Mouse (Mus musculus) stomach, postnatal 0 days (tissue): Measurements from ENCODE around the gene Cbx7. TPM values are rescaled to one million over a fixed set of nuclear protein-coding genes. Genes with fewer than 3 reads are reported as not detected.

Experiments
- ATAC-seq: fragments of 200-750 bp; cut with Nextera tagmentation; 2 replicates; pipeline ENCODE4 v1.8.0; 2017; ENCODE audit not compliant: low FRiP score, low TSS enrichment
- DNase-seq: peaks from one replicate; pipeline ENCODE4 v3.0.0-alpha.2; 2016; ENCODE audit warnings: low spot score
- H3K27ac ChIP-seq: fragments of 300-500 bp; sonication (generic); replicated peaks from 2 replicates; pipeline ENCODE4 v1.5.1; 2014; ENCODE audit warnings: mild to moderate bottlenecking, control low read depth
- H3K27me3 ChIP-seq: fragments of 300-500 bp; sonication (generic); 2 replicates; pipeline ENCODE4 v1.6.1; 2014; ENCODE audit warnings: low read length; ENCODE audit not compliant: control insufficient read depth, insufficient read depth
- H3K36me3 ChIP-seq: fragments of 300-500 bp; sonication (generic); 2 replicates; pipeline ENCODE4 v1.6.1; 2014; ENCODE audit warnings: low read length, mixed read lengths; ENCODE audit not compliant: control insufficient read depth, insufficient read depth
- H3K4me1 ChIP-seq: fragments of 300-500 bp; sonication (generic); replicated peaks from 2 replicates; pipeline ENCODE4 v1.6.1; 2014; ENCODE audit warnings: antibody characterized with exemption; ENCODE audit not compliant: control insufficient read depth, insufficient read depth
- H3K4me2 ChIP-seq: fragments of 300-500 bp; sonication (generic); replicated peaks from 2 replicates; pipeline ENCODE4 v1.6.1; 2014; ENCODE audit warnings: low read depth, mild to moderate bottlenecking, control low read depth, moderate library complexity
- H3K4me3 ChIP-seq: fragments of 300-500 bp; sonication (generic); 2 replicates; pipeline ENCODE4 v1.5.1; 2014; ENCODE audit warnings: low read depth, low read length, control low read depth
- H3K9ac ChIP-seq: fragments of 300-500 bp; sonication (generic); 2 replicates; pipeline ENCODE4 v1.6.1; 2014; ENCODE audit warnings: mild to moderate bottlenecking, low read length, control low read depth, mixed read lengths
- H3K9me3 ChIP-seq: fragments of 300-500 bp; sonication (generic); 2 replicates; pipeline ENCODE4 v1.6.1; 2016; ENCODE audit warnings: low read length; ENCODE audit not compliant: control insufficient read depth
- CTCF ChIP-seq: IDR thresholded peaks from 2 replicates; pipeline ENCODE4 v1.5.1; 2016; ENCODE audit warnings: antibody characterized with exemption, low read depth, mild to moderate bottlenecking, moderate library complexity
- EP300 ChIP-seq: optimal IDR thresholded peaks from 2 replicates; pipeline ENCODE3; 2016; ENCODE audit warnings: antibody characterized with exemption
- WGBS: fragments of 180-500 bp; shearing (Covaris S2); extraction: QIAGEN DNeasy Blood & Tissue Kit; methylation state at CpG from one replicate; pipeline ENCODE4 v1.1.7; 2014; 5-methylcytosine and 5-hydroxymethylcytosine counted together
- polyA plus RNA-seq: library from polyadenylated mRNA; unstranded; fragments of >200 nt; fragmentation: Nextera tagmentation; extraction: Ambion mirVana; gene quantifications from 2 replicates; pipeline ENCODE4 v1.2.1, GENCODE M21; 2015

Cbx7 gene
- polyA plus RNA-seq, 1 experiment from 2014 or later, result 4.8 TPM

DNA sequence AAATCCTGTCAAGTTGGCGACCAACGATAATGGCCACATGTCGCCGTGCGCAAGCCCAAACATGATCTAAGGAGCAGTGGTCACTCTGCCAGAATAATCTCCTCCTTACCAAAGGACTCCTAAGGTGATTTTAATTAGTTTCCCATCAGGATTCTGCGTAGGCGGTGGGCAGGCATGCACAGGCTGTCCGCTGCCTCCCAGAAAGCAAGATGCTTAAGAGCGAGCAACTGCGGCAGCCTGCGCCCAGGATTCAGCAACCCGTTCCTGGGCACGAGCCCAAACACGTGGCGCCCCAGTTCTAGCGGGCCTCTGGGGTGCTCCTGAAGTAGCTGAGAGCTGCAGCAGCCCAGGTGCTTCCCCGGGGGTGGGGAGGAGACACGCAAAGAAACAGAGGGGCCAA, 8.3 kb downstream of the Cbx7 start:
- Histone ChIP-seq H3K9ac (no peak overlapping the region), H3K4me3 (no peak overlapping the region), H3K27ac (no peak overlapping the region), H3K36me3 (no peaks in the 10 kb centered on the region), H3K27me3 (no peaks in the 10 kb centered on the region), H3K9me3 (no peaks in the 10 kb centered on the region), H3K4me1 (no peaks in the 10 kb centered on the region), H3K4me2 (no peak overlapping the region)
- TF ChIP-seq CTCF (no peak), EP300 (no peak)
- ATAC-seq (no peak), DNase-seq (no peak)
- 88% methylated on average over 18 of the region's 18 CpGs for WGBS

DNA sequence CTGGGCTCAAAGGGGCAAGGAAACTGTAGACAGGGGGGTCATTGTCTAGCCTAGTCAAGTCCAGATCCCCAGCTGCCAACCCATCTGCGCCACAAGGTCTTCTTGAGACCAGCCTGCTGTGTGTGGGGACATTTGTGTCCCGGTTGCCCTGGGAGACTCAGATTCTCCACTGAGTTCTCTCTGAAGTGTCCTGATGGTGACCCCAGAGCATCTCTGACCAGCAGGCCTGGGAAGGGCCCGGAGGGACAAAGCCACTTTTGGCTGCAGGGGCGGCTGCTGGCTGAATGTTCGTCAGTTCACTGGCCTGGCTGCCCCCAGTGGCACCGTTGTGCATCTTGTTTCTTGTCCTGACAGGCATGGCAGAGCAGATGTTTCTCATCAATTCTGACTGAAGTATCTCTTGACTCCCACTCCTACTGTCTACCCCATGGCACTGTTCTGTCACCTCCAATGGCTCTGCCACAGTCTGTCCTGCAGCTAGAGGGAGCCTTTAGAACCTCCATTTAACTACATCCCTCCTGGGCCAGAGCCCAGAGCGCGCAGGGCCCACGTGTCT, 9.5 kb downstream of the Cbx7 start:
- TF ChIP-seq CTCF, result peak; percentile 51
- no peak for TF ChIP-seq EP300
- no peaks in the 10 kb centered on the region for H3K27me3 ChIP-seq
- H3K4me2 ChIP-seq, result no peak overlapping the region
- H3K4me1 ChIP-seq, result no peaks in the 10 kb centered on the region
- no peak overlapping the region for H3K9ac ChIP-seq
- 59% methylated on average over 9 of the region's 9 CpGs for WGBS
- no peak overlapping the region for H3K4me3 ChIP-seq
- no peaks in the 10 kb centered on the region for H3K9me3 ChIP-seq
- H3K36me3 ChIP-seq, result no peaks in the 10 kb centered on the region
- H3K27ac ChIP-seq, result no peak overlapping the region
- peak; percentile 61 for ATAC-seq
- DNase-seq, result no peak

DNA sequence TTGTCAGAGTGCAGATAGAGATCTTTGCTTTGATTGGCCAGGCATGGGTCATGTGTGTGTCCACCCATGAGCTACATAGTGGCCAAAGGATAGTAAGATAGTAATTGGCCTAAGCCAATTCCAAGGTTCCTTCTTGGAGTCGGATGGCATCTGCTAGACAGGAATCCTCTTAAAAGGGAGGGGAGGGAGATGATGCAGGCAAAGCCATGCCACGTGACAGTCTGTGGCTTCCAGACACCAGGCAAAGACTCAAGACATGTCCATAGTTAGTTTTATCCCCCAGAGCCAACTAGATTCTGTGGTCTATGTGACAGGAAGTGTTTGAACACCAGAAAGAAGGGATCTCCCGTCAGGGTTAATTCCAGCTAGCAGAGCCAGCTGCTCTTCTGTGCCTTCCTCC, 12.5 kb downstream of the Cbx7 start:
- Histone ChIP-seq H3K9me3 (no peaks in the 10 kb centered on the region), H3K36me3 (no peaks in the 10 kb centered on the region), H3K4me2 (no peak overlapping the region), H3K4me3 (no peak overlapping the region), H3K9ac (no peak overlapping the region), H3K27me3 (no peaks in the 10 kb centered on the region), H3K27ac (no peak overlapping the region), H3K4me1 (no peaks in the 10 kb centered on the region)
- TF ChIP-seq EP300, result no peak
- no peak for TF ChIP-seq CTCF
- ATAC-seq (no peak), DNase-seq (no peak)
- WGBS, result 58% methylated on average over 3 of the region's 3 CpGs

DNA sequence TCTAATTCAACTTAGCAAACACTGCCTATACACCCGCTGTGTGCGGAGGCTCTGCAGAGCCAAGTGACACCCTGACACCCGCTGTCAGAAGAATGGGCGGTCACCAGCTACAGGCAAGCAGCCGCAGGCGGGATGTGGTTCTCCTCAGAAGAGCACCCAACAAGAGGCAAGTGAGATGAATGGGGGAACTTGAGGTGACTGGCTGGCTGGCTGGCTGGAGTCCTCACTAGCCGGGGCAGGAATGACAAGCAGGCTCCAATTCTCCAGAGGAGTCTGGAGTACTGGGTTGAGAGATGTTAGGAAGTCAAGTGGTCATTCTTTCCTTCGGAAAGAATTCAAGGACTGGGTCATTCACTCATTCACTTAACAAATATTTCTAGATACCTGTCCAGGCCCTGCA, 14.4 kb downstream of the Cbx7 start:
- WGBS, result 56% methylated on average over 8 of the region's 8 CpGs
- no peak for TF ChIP-seq EP300
- no peak for TF ChIP-seq CTCF
- Histone ChIP-seq H3K9ac (no peak overlapping the region), H3K4me1 (no peaks in the 10 kb centered on the region), H3K9me3 (no peaks in the 10 kb centered on the region), H3K27ac (no peak overlapping the region), H3K4me3 (no peak overlapping the region), H3K36me3 (no peaks in the 10 kb centered on the region), H3K27me3 (no peaks in the 10 kb centered on the region), H3K4me2 (no peak overlapping the region)
- DNase-seq (no peak), ATAC-seq (no peak)

DNA sequence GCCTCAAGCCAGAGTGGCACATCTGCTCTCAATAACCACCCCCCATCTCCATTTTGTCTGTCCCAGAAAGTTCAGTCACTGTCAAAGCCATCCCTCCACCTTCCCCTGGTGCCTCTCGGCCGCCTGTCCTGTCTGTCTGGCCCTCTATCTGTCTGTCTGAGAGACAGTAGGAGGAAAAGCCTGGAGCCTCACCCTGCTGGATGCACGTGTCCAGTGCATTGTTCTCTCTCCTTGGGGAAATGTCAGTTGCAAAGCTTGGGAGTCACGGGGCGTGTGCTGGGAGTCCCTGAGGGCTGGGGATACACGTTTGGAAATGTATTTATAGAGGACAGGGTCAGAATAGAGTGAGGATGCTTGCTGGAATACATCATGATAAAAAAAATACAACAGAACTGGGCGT, 17.4 kb downstream of the Cbx7 start:
- no peak overlapping the region for H3K27ac ChIP-seq
- no peak overlapping the region for H3K4me2 ChIP-seq
- no peak for DNase-seq
- H3K4me3 ChIP-seq, result no peak overlapping the region
- no peaks in the 10 kb centered on the region for H3K9me3 ChIP-seq
- no peak for ATAC-seq
- no peaks in the 10 kb centered on the region for H3K36me3 ChIP-seq
- H3K4me1 ChIP-seq, result peaks cover 3% of the 10 kb centered on the region; the same call in 1 of the 2 replicates
- no peak for TF ChIP-seq CTCF
- TF ChIP-seq EP300, result no peak
- H3K9ac ChIP-seq, result no peak overlapping the region
- no peaks in the 10 kb centered on the region for H3K27me3 ChIP-seq
- WGBS, result 59% methylated on average over 7 of the region's 7 CpGs

DNA sequence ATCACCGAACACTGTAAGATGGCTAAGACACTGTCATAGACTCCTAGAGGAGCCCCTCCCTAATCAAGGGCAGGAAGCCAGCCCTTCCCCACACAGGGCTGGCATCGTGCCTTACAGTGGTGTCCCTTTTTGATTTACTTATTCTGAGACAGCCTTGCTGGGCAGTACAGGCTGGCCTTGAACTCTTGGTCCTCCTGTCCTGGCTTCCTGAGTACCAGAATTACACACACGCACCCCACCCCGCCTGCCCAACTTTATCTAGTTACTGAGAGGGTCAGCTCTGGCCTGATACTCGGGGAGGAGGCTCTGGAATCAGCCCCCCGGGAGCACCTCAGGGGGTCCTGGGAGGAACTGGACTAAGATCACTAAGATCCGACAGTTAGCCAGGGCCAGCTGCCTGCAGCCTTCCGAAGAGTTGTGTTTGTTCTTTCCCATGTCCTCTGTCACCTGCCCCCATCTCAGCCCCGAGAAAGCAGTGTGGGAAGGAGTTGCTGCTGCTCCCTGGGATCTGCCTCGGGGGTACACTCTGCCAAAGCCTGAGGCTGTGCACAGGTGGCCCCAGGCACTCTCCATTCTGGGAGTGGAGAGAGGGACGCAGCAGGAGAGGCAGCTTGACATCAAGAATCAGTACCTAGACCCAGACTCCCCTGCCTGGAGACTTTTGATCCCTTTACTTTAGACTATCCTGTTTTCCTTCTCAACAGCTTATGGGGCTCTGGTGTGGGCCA, 18.3 kb downstream of the Cbx7 start:
- peak overlapping the region; percentile 30; the same call in 1 of the 2 replicates for H3K27ac ChIP-seq
- no peak for ATAC-seq
- no peak overlapping the region for H3K4me3 ChIP-seq
- WGBS, result 42% methylated on average over 11 of the region's 11 CpGs
- H3K4me1 ChIP-seq, result peaks cover 3% of the 10 kb centered on the region; the same call in 1 of the 2 replicates
- H3K9me3 ChIP-seq, result no peaks in the 10 kb centered on the region
- no peak for DNase-seq
- no peaks in the 10 kb centered on the region for H3K27me3 ChIP-seq
- no peak overlapping the region for H3K9ac ChIP-seq
- H3K4me2 ChIP-seq, result no peak overlapping the region
- H3K36me3 ChIP-seq, result no peaks in the 10 kb centered on the region
- no peak for TF ChIP-seq CTCF
- no peak for TF ChIP-seq EP300
